Mouse (Mus musculus) embryonic facial prominence, embryonic 10.5 days (tissue): ENCODE measurements around the gene Flnb. TPM values are rescaled to one million over a fixed set of nuclear protein-coding genes. Genes with fewer than 3 reads are reported as not detected.

ENCODE experiments used
- DNase-seq: peaks from one replicate; pipeline ENCODE4 v3.0.0-alpha.2; 2017; ENCODE audit warnings: low spot score
- H3K27ac ChIP-seq: fragments of 300-500 bp; sonication (generic); replicated peaks from 2 replicates; pipeline ENCODE4 v1.5.1; 2016; ENCODE audit warnings: mild to moderate bottlenecking
- H3K27me3 ChIP-seq: fragments of 300-500 bp; sonication (generic); replicated peaks from 2 replicates; pipeline ENCODE4 v1.6.1; 2016; ENCODE audit warnings: low read depth, mild to moderate bottlenecking; ENCODE audit not compliant: poor library complexity, severe bottlenecking
- H3K36me3 ChIP-seq: fragments of 300-500 bp; sonication (generic); replicated peaks from 2 replicates; pipeline ENCODE4 v1.6.1; 2016; ENCODE audit warnings: mild to moderate bottlenecking, moderate library complexity
- H3K4me1 ChIP-seq: fragments of 300-500 bp; sonication (generic); 2 replicates; pipeline ENCODE4 v1.6.1; 2016
- H3K4me3 ChIP-seq: fragments of 300-500 bp; sonication (generic); 2 replicates; pipeline ENCODE4 v1.5.1; 2016; ENCODE audit warnings: mild to moderate bottlenecking, moderate library complexity
- H3K9me3 ChIP-seq: fragments of 300-500 bp; sonication (generic); 2 replicates; pipeline ENCODE4 v1.6.1; 2016; ENCODE audit warnings: mild to moderate bottlenecking
- WGBS: fragments of 180-500 bp; shearing (Covaris S2); methylation state at CpG from one replicate; pipeline ENCODE4 v1.1.7; 2016; 5-methylcytosine and 5-hydroxymethylcytosine counted together
- polyA plus RNA-seq: library from polyadenylated mRNA; unstranded; fragments of >200 nt; fragmentation: Nextera tagmentation; extraction: Ambion mirVana; gene quantifications from 2 replicates; pipeline ENCODE4 v1.2.1, GENCODE M21; 2016

Flnb gene
- polyA plus RNA-seq, 1 experiment from 2014 or later: 20.4 TPM

- Histone ChIP-seq H3K4me1 (no peaks in the 10 kb centered on the region), H3K4me3 (no peak overlapping the region), H3K36me3 (peaks cover 96% of the 10 kb centered on the region), H3K27ac (no peak overlapping the region), H3K9me3 (no peaks in the 10 kb centered on the region), H3K27me3 (no peaks in the 10 kb centered on the region)
- no peak for DNase-seq
- 83% methylated on average over 4 of the region's 4 CpGs for WGBS
Measured at GRCm38 (mm10) chr14:7919921-7920320, 102.2 kb downstream of the Flnb start.

- Histone ChIP-seq H3K27me3 (no peaks in the 10 kb centered on the region), H3K27ac (no peak overlapping the region), H3K4me3 (no peak overlapping the region), H3K4me1 (no peaks in the 10 kb centered on the region), H3K9me3 (no peaks in the 10 kb centered on the region), H3K36me3 (peaks cover 96% of the 10 kb centered on the region)
- WGBS: 92% methylated on average over 5 of the region's 5 CpGs
- no peak for DNase-seq
Measured at GRCm38 (mm10) chr14:7921459-7921858, 103.7 kb downstream of the Flnb start.

- no peaks in the 10 kb centered on the region for H3K4me1 ChIP-seq
- H3K27me3 ChIP-seq: no peaks in the 10 kb centered on the region
- no peak overlapping the region for H3K27ac ChIP-seq
- no peak for DNase-seq
- H3K9me3 ChIP-seq: no peaks in the 10 kb centered on the region
- no peak overlapping the region for H3K4me3 ChIP-seq
- peaks cover 96% of the 10 kb centered on the region for H3K36me3 ChIP-seq
Measured at GRCm38 (mm10) chr14:7923635-7924034, 105.9 kb downstream of the Flnb start.

- DNase-seq: no peak
- H3K27ac ChIP-seq: no peak overlapping the region
- H3K9me3 ChIP-seq: no peaks in the 10 kb centered on the region
- H3K36me3 ChIP-seq: peaks cover 97% of the 10 kb centered on the region
- no peaks in the 10 kb centered on the region for H3K27me3 ChIP-seq
- H3K4me3 ChIP-seq: no peak overlapping the region
- 92% methylated on average over 1 of the region's 1 CpGs for WGBS
- H3K4me1 ChIP-seq: no peaks in the 10 kb centered on the region
Measured at GRCm38 (mm10) chr14:7928362-7928761, 110.6 kb downstream of the Flnb start.

GRCm38 (mm10) chr14:7929029-7929428, 111.3 kb downstream of the Flnb start:
- Histone ChIP-seq H3K27ac (no peak overlapping the region), H3K4me1 (no peaks in the 10 kb centered on the region), H3K36me3 (peaks cover 97% of the 10 kb centered on the region), H3K9me3 (no peaks in the 10 kb centered on the region), H3K27me3 (no peaks in the 10 kb centered on the region), H3K4me3 (no peak overlapping the region)
- WGBS: 90% methylated on average over 7 of the region's 7 CpGs
- DNase-seq: no peak

- no peak for DNase-seq
- WGBS: 94% methylated on average over 4 of the region's 4 CpGs
- Histone ChIP-seq H3K9me3 (no peaks in the 10 kb centered on the region), H3K27me3 (no peaks in the 10 kb centered on the region), H3K36me3 (peaks cover 90% of the 10 kb centered on the region), H3K27ac (no peak overlapping the region), H3K4me3 (no peak overlapping the region), H3K4me1 (peaks cover 5% of the 10 kb centered on the region; the same call in 1 of the 2 replicates)
Measured at GRCm38 (mm10) chr14:7932151-7932550, 114.4 kb downstream of the Flnb start.

- 93% methylated on average over 7 of the region's 7 CpGs for WGBS
Measured at GRCm38 (mm10) chr14:7934166-7934565, 116.4 kb downstream of the Flnb start.

GRCm38 (mm10) chr14:7937052-7937630, 119.4 kb downstream of the Flnb start:
- Histone ChIP-seq H3K27ac (no peak overlapping the region), H3K4me3 (no peak overlapping the region), H3K4me1 (peaks cover 6% of the 10 kb centered on the region; the same call in 1 of the 2 replicates), H3K9me3 (no peaks in the 10 kb centered on the region), H3K36me3 (peaks cover 72% of the 10 kb centered on the region), H3K27me3 (no peaks in the 10 kb centered on the region)
- DNase-seq: peak; percentile 54
- 25% methylated on average over 17 of the region's 17 CpGs for WGBS

More at GRCm38 (mm10) chr14:7934166-7934565, 116.4 kb downstream of the Flnb start:
- no peak for DNase-seq
- H3K27ac ChIP-seq: no peak overlapping the region
- no peak overlapping the region for H3K4me3 ChIP-seq
- no peaks in the 10 kb centered on the region for H3K27me3 ChIP-seq
- H3K36me3 ChIP-seq: peaks cover 76% of the 10 kb centered on the region
- peaks cover 6% of the 10 kb centered on the region; the same call in 1 of the 2 replicates for H3K4me1 ChIP-seq
- H3K9me3 ChIP-seq: no peaks in the 10 kb centered on the region

GRCm38 (mm10) chr14:7938809-7939784, 121.3 kb downstream of the Flnb start:
- no peak for DNase-seq
- Histone ChIP-seq H3K4me1 (peaks cover 11% of the 10 kb centered on the region), H3K4me3 (no peak overlapping the region), H3K27me3 (no peaks in the 10 kb centered on the region), H3K36me3 (peaks cover 72% of the 10 kb centered on the region), H3K9me3 (no peaks in the 10 kb centered on the region), H3K27ac (no peak overlapping the region)
- 92% methylated on average over 19 of the region's 19 CpGs for WGBS

GRCm38 (mm10) chr14:7941413-7941812, 123.7 kb downstream of the Flnb start:
- peaks cover 76% of the 10 kb centered on the region for H3K36me3 ChIP-seq
- no peaks in the 10 kb centered on the region for H3K27me3 ChIP-seq
- no peak overlapping the region for H3K4me3 ChIP-seq
- no peak for DNase-seq
- H3K4me1 ChIP-seq: peaks cover 15% of the 10 kb centered on the region
- H3K9me3 ChIP-seq: no peaks in the 10 kb centered on the region
- H3K27ac ChIP-seq: no peak overlapping the region
- 80% methylated on average over 5 of the region's 5 CpGs for WGBS

- peak overlapping the region; percentile 8; the same call in 1 of the 2 replicates for H3K27ac ChIP-seq
- H3K27me3 ChIP-seq: no peaks in the 10 kb centered on the region
- H3K9me3 ChIP-seq: no peaks in the 10 kb centered on the region
- no peak overlapping the region for H3K4me3 ChIP-seq
- peaks cover 79% of the 10 kb centered on the region for H3K36me3 ChIP-seq
- DNase-seq: no peak
- H3K4me1 ChIP-seq: peaks cover 9% of the 10 kb centered on the region; the same call in 1 of the 2 replicates
- 81% methylated on average over 7 of the region's 7 CpGs for WGBS
Measured at GRCm38 (mm10) chr14:7943101-7943800, 125.5 kb downstream of the Flnb start.

GRCm38 (mm10) chr14:7943801-7944135, 126.0 kb downstream of the Flnb start:
- Histone ChIP-seq H3K27me3 (no peaks in the 10 kb centered on the region), H3K4me3 (no peak overlapping the region), H3K36me3 (peaks cover 82% of the 10 kb centered on the region), H3K4me1 (peaks cover 9% of the 10 kb centered on the region; the same call in 1 of the 2 replicates), H3K27ac (peak overlapping the region; percentile 8; the same call in 1 of the 2 replicates), H3K9me3 (no peaks in the 10 kb centered on the region)
- 91% methylated on average over 3 of the region's 3 CpGs for WGBS
- DNase-seq: no peak
